Mouse (Mus musculus) ES-Bruce4 (cell line): ENCODE data around the gene Khk.
"Not testable (repeated sequence)": the region's sequence is repeated elsewhere in the genome, so short reads cannot be mapped to it uniquely, and the experiment has no call there.

Experiments used
- CTCF ChIP-seq: IDR thresholded peaks from one replicate; pipeline ENCODE4 v1.8.1; 2011; ENCODE audit warnings: low read depth, low read length
- POLR2A ChIP-seq: IDR thresholded peaks from one replicate; pipeline ENCODE4 v1.8.1; 2011; ENCODE audit warnings: low read length; ENCODE audit not compliant: insufficient read depth

DNA sequence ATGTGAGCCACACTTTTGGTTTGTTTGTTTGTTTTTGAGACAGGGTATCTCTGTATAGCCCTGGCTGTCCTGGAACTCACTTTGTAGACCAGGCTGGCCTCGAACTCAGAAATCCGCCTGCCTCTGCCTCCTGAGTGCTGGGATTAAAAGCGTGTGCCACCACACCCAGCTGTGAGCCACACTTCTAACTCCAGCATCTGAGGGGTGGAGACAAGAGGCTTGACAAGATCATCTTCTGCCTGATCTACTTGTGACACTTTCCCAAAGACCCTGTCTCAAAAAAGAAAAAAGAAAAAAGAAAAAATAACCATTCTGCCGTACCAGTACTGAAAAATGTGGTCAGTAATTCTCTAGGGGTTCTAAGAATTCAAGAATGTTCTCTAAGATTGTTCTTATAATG lies 39.4 kb upstream of the Khk start:
- TF ChIP-seq CTCF, POLR2A: not testable (repeated sequence)
